Mouse (Mus musculus): Measurements from ENCODE around the gene Fbxw4. TPM values are rescaled to one million over a fixed set of nuclear protein-coding genes. Genes with fewer than 3 reads are reported as not detected.

Gene Fbxw4
- total and polyA plus RNA-seq, 2 experiments, result 10.0 to 44.6 TPM

DNA sequence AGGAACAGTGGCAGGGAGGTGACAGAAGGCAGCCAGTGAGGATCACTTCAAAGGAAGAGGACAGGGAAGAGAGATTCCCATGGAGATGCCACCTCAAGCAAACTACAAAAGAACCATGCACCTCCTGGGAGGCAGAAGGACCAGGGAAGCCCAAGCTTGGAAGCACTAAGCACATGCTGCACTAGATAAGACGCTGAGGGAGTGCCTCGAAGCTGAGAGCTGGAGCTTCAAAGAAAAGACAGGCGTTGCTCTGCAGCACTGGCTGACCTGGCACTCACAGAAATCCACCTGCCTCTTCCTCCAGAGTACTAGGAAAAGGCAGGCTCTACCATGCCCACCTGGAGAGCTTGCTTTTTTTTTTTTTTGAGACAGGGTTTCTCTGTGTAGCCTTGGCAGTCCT is 33.1 kb downstream of the Fbxw4 start:
- H3K4me3 ChIP-seq (ENCODE audit: insufficient read depth, low read depth, low read length), result no peak overlapping the region
- no peaks in the 10 kb centered on the region for H3K4me1 ChIP-seq (ENCODE audit: control insufficient read depth, insufficient read depth, low read length)
- no peak overlapping the region for H3K9ac ChIP-seq (ENCODE audit: low read depth, low read length)
- H3K27me3 ChIP-seq (ENCODE audit: control insufficient read depth, insufficient read depth, low read length), result no peaks in the 10 kb centered on the region
- TF ChIP-seq POLR2A (IDR thresholded peaks at IDR 0.05; ENCODE audit: extremely low read depth, insufficient read depth, low read length), result no peak
- TF ChIP-seq CTCF (IDR thresholded peaks at IDR 0.05; ENCODE audit: low read depth, low read length), result no peak
- no peak for DNase-seq (ENCODE audit: extremely low read depth, low read depth, low spot score)
- no peak overlapping the region for H3K27ac ChIP-seq (replicated peaks; ENCODE audit: insufficient read depth, low read depth, low read length)
- H3K79me2 ChIP-seq (ENCODE audit: control insufficient read depth, insufficient read depth, low read length), result no peaks in the 10 kb centered on the region
- WGBS, result 75% methylated on average over 3 of the region's 3 CpGs
- H3K36me3 ChIP-seq (ENCODE audit: control insufficient read depth, insufficient read depth, low read length), result peaks cover 17% of the 10 kb centered on the region

DNA sequence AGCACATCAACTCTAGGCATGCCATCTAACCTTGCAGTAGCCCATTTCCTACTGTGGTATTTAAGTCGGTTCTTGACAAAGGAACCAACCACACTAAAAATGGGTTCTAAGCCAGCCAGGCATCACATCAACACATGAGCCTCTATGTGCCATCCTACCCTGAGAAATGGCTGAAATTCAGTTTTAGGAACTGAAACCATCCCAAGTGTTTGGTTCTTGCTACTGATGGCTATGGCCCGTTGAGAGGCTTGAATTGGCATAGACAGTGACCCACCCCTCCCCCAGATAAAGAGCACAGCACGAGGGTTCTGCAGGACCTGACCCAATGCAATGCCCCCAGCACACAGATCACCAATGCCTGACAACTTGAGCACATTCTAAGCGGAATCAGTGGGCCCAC is 36.4 kb downstream of the Fbxw4 start:
- H3K27me3 ChIP-seq (ENCODE audit: control insufficient read depth, insufficient read depth, low read length), result no peaks in the 10 kb centered on the region
- H3K27ac ChIP-seq (replicated peaks; ENCODE audit: insufficient read depth, low read depth, low read length), result no peak overlapping the region
- no peaks in the 10 kb centered on the region for H3K4me1 ChIP-seq (ENCODE audit: control insufficient read depth, insufficient read depth, low read length)
- H3K36me3 ChIP-seq (ENCODE audit: control insufficient read depth, insufficient read depth, low read length), result peaks cover 9% of the 10 kb centered on the region; the same call in 1 of the 2 replicates
- 85% methylated on average over 4 of the region's 4 CpGs for WGBS
- TF ChIP-seq POLR2A (IDR thresholded peaks at IDR 0.05; ENCODE audit: extremely low read depth, insufficient read depth, low read length), result no peak
- no peak for TF ChIP-seq CTCF (IDR thresholded peaks at IDR 0.05; ENCODE audit: low read depth, low read length)
- H3K79me2 ChIP-seq (ENCODE audit: control insufficient read depth, insufficient read depth, low read length), result no peaks in the 10 kb centered on the region
- no peak overlapping the region for H3K9ac ChIP-seq (ENCODE audit: low read depth, low read length)
- DNase-seq (ENCODE audit: extremely low read depth, low read depth, low spot score), result no peak
- no peak overlapping the region for H3K4me3 ChIP-seq (ENCODE audit: insufficient read depth, low read depth, low read length)

DNA sequence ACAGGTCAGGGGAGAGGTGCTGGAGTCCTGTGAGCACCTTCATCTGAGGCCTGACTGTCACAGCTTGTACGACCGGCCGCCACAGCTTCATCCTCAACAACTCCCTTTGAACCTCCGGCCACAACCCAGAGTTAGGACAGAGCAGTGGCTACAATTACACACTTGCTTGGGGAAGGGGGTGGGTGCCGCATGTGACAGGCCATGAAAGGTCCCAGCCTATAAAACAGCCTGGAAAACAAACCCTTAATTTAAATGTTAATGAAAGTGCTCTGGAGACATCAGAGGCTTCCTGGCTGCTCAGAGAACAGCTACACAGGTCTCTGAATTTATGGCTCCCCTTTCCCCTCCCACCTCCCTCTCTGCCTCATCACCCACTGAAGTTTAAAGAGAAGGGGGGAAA is 38.0 kb downstream of the Fbxw4 start:
- H3K4me3 ChIP-seq (ENCODE audit: insufficient read depth, low read depth, low read length), result no peak overlapping the region
- no peaks in the 10 kb centered on the region for H3K79me2 ChIP-seq (ENCODE audit: control insufficient read depth, insufficient read depth, low read length)
- no peak for DNase-seq (ENCODE audit: extremely low read depth, low read depth, low spot score)
- no peak overlapping the region for H3K9ac ChIP-seq (ENCODE audit: low read depth, low read length)
- no peaks in the 10 kb centered on the region for H3K4me1 ChIP-seq (ENCODE audit: control insufficient read depth, insufficient read depth, low read length)
- peaks cover 9% of the 10 kb centered on the region; the same call in 1 of the 2 replicates for H3K36me3 ChIP-seq (ENCODE audit: control insufficient read depth, insufficient read depth, low read length)
- TF ChIP-seq POLR2A (IDR thresholded peaks at IDR 0.05; ENCODE audit: extremely low read depth, insufficient read depth, low read length), result no peak
- TF ChIP-seq CTCF (IDR thresholded peaks at IDR 0.05; ENCODE audit: low read depth, low read length), result no peak
- no peak overlapping the region for H3K27ac ChIP-seq (replicated peaks; ENCODE audit: insufficient read depth, low read depth, low read length)
- H3K27me3 ChIP-seq (ENCODE audit: control insufficient read depth, insufficient read depth, low read length), result no peaks in the 10 kb centered on the region
- 97% methylated on average over 5 of the region's 5 CpGs for WGBS

DNA sequence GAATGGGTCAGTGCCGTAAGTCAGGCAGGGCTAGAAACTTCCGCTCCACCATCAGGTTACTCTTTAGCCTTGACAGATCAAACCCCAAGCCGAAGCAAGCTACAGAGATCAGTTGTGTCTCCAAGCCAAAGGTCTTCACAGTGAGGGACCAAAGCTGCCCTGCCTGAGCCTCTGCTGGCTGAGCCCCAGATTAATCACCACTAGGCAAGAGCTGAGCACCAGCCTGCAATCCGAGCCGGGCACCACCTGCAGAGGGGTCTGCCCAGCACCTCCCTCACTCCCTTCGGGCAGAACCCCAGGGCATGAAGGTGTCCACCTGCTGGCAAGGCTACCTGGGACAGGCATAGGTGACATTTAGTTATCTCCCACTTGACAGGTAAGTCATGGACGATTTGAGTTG is 39.1 kb downstream of the Fbxw4 start:
- Histone ChIP-seq H3K36me3 (ENCODE audit: control insufficient read depth, insufficient read depth, low read length) (peaks cover 7% of the 10 kb centered on the region; the same call in 1 of the 2 replicates), H3K4me3 (ENCODE audit: insufficient read depth, low read depth, low read length) (no peak overlapping the region), H3K4me1 (ENCODE audit: control insufficient read depth, insufficient read depth, low read length) (no peaks in the 10 kb centered on the region), H3K27ac (replicated peaks; ENCODE audit: insufficient read depth, low read depth, low read length) (no peak overlapping the region), H3K79me2 (ENCODE audit: control insufficient read depth, insufficient read depth, low read length) (no peaks in the 10 kb centered on the region), H3K27me3 (ENCODE audit: control insufficient read depth, insufficient read depth, low read length) (no peaks in the 10 kb centered on the region), H3K9ac (ENCODE audit: low read depth, low read length) (no peak overlapping the region)
- no peak for TF ChIP-seq CTCF (IDR thresholded peaks at IDR 0.05; ENCODE audit: low read depth, low read length)
- no peak for TF ChIP-seq POLR2A (IDR thresholded peaks at IDR 0.05; ENCODE audit: extremely low read depth, insufficient read depth, low read length)
- no peak for DNase-seq (ENCODE audit: extremely low read depth, low read depth, low spot score)
- WGBS, result 83% methylated on average over 7 of the region's 7 CpGs

DNA sequence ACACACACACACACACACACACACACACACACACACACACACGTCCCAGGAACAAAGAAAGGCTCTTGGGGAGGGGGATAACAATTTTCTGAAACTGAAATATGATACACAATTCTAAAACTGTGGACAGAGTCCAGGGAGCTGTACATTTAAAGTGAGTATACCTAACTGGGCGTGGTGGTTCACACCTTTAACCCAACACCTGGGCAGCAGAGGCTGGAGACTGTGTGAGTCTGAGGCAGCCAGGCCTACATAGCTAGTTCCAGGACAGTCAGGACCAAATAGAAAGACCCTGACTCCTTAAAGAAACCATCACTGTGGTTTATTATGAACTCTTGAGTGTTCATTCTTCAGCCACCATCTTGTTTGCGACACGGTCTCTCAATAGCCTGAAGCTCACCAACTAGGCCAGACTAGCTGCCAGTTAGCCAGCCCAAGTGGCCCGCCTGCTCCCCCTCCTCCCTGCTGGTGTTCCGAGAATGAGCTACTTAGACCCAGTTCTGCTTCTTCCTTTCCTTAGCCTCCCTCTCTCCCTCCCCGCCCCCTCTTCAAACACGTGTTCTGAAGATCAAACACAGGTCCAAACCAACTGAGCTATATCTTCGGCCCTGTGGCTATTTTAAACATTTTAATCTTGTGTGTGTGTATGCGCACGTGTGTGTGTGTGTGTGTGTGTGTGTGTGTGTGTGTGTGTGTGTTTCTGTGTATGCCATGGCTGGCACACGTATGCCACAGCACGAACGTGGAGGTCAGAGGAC is 40.2 kb downstream of the Fbxw4 start:
- H3K4me1 ChIP-seq (ENCODE audit: control insufficient read depth, insufficient read depth, low read length), result no peaks in the 10 kb centered on the region
- no peak for TF ChIP-seq POLR2A (IDR thresholded peaks at IDR 0.05; ENCODE audit: extremely low read depth, insufficient read depth, low read length)
- no peak for TF ChIP-seq CTCF (IDR thresholded peaks at IDR 0.05; ENCODE audit: low read depth, low read length)
- DNase-seq (ENCODE audit: extremely low read depth, low read depth, low spot score), result no peak
- H3K4me3 ChIP-seq (ENCODE audit: insufficient read depth, low read depth, low read length), result no peak overlapping the region
- WGBS, result 93% methylated on average over 14 of the region's 14 CpGs
- no peak overlapping the region for H3K9ac ChIP-seq (ENCODE audit: low read depth, low read length)
- no peaks in the 10 kb centered on the region for H3K79me2 ChIP-seq (ENCODE audit: control insufficient read depth, insufficient read depth, low read length)
- H3K27me3 ChIP-seq (ENCODE audit: control insufficient read depth, insufficient read depth, low read length), result no peaks in the 10 kb centered on the region
- no peak overlapping the region for H3K27ac ChIP-seq (replicated peaks; ENCODE audit: insufficient read depth, low read depth, low read length)
- H3K36me3 ChIP-seq (ENCODE audit: control insufficient read depth, insufficient read depth, low read length), result peaks cover 4% of the 10 kb centered on the region; the same call in 1 of the 2 replicates

DNA sequence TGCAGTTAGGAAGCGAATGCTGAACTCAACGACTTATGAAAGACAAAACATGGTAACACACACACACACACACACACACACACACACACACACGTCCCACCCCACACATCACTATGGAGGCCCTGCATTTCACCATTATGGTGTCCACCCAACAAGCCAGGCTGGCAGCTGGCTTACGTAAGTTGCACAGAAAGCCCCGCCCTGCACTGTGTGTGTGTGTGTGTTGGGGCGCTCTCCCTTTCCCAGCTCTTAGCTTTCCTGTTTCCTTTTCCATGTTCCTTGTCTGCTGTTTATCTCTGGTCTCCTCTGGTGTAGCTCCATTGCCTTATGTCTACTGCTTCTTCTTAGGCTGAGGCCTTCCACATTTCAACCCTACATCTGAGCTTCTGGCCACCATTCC is 41.9 kb downstream of the Fbxw4 start:
- H3K9ac ChIP-seq (ENCODE audit: low read depth, low read length), result no peak overlapping the region
- no peaks in the 10 kb centered on the region for H3K27me3 ChIP-seq (ENCODE audit: control insufficient read depth, insufficient read depth, low read length)
- no peak overlapping the region for H3K27ac ChIP-seq (replicated peaks; ENCODE audit: insufficient read depth, low read depth, low read length)
- 90% methylated on average over 6 of the region's 6 CpGs for WGBS
- no peak overlapping the region for H3K4me3 ChIP-seq (ENCODE audit: insufficient read depth, low read depth, low read length)
- H3K36me3 ChIP-seq (ENCODE audit: control insufficient read depth, insufficient read depth, low read length), result peaks cover 3% of the 10 kb centered on the region; the same call in 1 of the 2 replicates
- no peak for DNase-seq (ENCODE audit: extremely low read depth, low read depth, low spot score)
- no peaks in the 10 kb centered on the region for H3K79me2 ChIP-seq (ENCODE audit: control insufficient read depth, insufficient read depth, low read length)
- TF ChIP-seq POLR2A (IDR thresholded peaks at IDR 0.05; ENCODE audit: extremely low read depth, insufficient read depth, low read length) (no peak), CTCF (IDR thresholded peaks at IDR 0.05; ENCODE audit: low read depth, low read length) (no peak)
- no peaks in the 10 kb centered on the region for H3K4me1 ChIP-seq (ENCODE audit: control insufficient read depth, insufficient read depth, low read length)

Measured in liver, adult 2 months (tissue).